Mouse (Mus musculus) adrenal gland, postnatal 4 days (tissue): Measurements from ENCODE around the gene Cry1. TPM values are rescaled to one million over a fixed set of nuclear protein-coding genes. Genes with fewer than 3 reads are reported as not detected.

Experiments
- total RNA-seq, 2 experiments: library from RNA; stranded (reverse); gene quantifications; 2 replicates each; pipeline ENCODE4 v1.2.3; 2021

The Cry1 gene
- total RNA-seq, 2 experiments from 2014 or later, result 18.8 to 19.5 TPM

Other genes starting within 250 kb of the Cry1 start
- 1 to 10 TPM in 1 of 2 experiments, under 1 TPM in 1; 0.92 to 1.3 TPM for gene Fhl4, start 82.6 kb downstream of the Cry1 start, total RNA-seq
- gene Tmem263, start 82.4 kb downstream of the Cry1 start, total RNA-seq, result 10 to 100 TPM; 30.4 to 33.0 TPM
- gene Mterf2, start 57.0 kb downstream of the Cry1 start, total RNA-seq, result 10 to 100 TPM; 11.1 to 11.3 TPM
- gene Btbd11, start 201.8 kb upstream of the Cry1 start, total RNA-seq, result 1 to 10 TPM; 8.6 to 9.0 TPM